In genomic region chr11:101070189-101070527, GRCm38 (mm10) we compare ENCODE assay signal across 8 mouse cellular contexts. TPM values are rescaled to one million over a fixed set of nuclear protein-coding genes. Genes with fewer than 3 reads are reported as not detected.
DNase-seq lines count a peak whose midpoint lies in the region; ATAC-seq and TF ChIP-seq lines count a peak whose summit lies in the region.

No protein-coding gene starts in this region.

- TF ChIP-seq CTCF in lung, adult 2 months (IDR thresholded peaks at IDR 0.05; ENCODE audit: insufficient read depth, low read length), result no peak

- H3K4me3 ChIP-seq in lung, adult 2 months (replicated peaks; ENCODE audit: extremely low read depth, low read depth, low read length), result peak overlapping the region; percentile 75
- peak overlapping the region; percentile 74 for H3K4me3 ChIP-seq in embryonic facial prominence, embryonic 15.5 days (replicated peaks)
- peak overlapping the region; percentile 70 for H3K4me3 ChIP-seq in limb, embryonic 10.5 days
- peak overlapping the region; percentile 71 for H3K4me3 ChIP-seq in neural tube, embryonic 14.5 days (ENCODE audit: low read depth, low read length)

- peaks cover 6% of the 10 kb centered on the region; the same call in 1 of the 2 replicates for H3K27me3 ChIP-seq in embryonic facial prominence, embryonic 15.5 days
- H3K27me3 ChIP-seq in limb, embryonic 10.5 days (ENCODE audit: low read depth, poor library complexity, severe bottlenecking), result peaks cover 53% of the 10 kb centered on the region
- no peaks in the 10 kb centered on the region; the same call in 1 of the 2 replicates for H3K27me3 ChIP-seq in neural tube, embryonic 14.5 days (ENCODE audit: control insufficient read depth, insufficient read depth, low read length)

- H3K4me2 ChIP-seq in embryonic facial prominence, embryonic 15.5 days (replicated peaks), result peak overlapping the region; percentile 96
- peak overlapping the region; percentile 91 for H3K4me2 ChIP-seq in neural tube, embryonic 14.5 days (ENCODE audit: low read depth, low read length)

- H3K9ac ChIP-seq in embryonic facial prominence, embryonic 15.5 days, result peak overlapping the region; percentile 55
- H3K9ac ChIP-seq in neural tube, embryonic 14.5 days (replicated peaks; ENCODE audit: low read depth, low read length), result peak overlapping the region; percentile 88

- ATAC-seq in embryonic facial prominence, embryonic 15.5 days (ENCODE audit: insufficient number of reproducible peaks, low FRiP score, low TSS enrichment, low read depth), result peak; percentile 55; the same call in 1 of the 2 replicates
- ATAC-seq in neural tube, embryonic 14.5 days (ENCODE audit: low read depth), result peak; percentile 63

- H3K9me3 ChIP-seq in embryonic facial prominence, embryonic 15.5 days (replicated peaks), result no peaks in the 10 kb centered on the region
- no peaks in the 10 kb centered on the region for H3K9me3 ChIP-seq in limb, embryonic 10.5 days (replicated peaks)
- H3K9me3 ChIP-seq in neural tube, embryonic 14.5 days (ENCODE audit: control insufficient read depth, low read length), result no peaks in the 10 kb centered on the region

- under 1% methylated on average over 27 of the region's 36 CpGs for WGBS in lung, adult 2 months
- WGBS in embryonic facial prominence, embryonic 15.5 days, result under 1% methylated on average over 36 of the region's 36 CpGs
- under 1% methylated on average over 36 of the region's 36 CpGs for WGBS in limb, embryonic 10.5 days
- 0% methylated on average over 32 of the region's 36 CpGs for WGBS in neural tube, embryonic 14.5 days

- TF ChIP-seq POLR2A in lung, adult 2 months (IDR thresholded peaks at IDR 0.05; ENCODE audit: borderline replicate concordance, extremely low read depth, low read depth, low read length), result no peak

- DNase-seq in lung, adult 2 months, result no peak
- DNase-seq in lung, postnatal 25 days (ENCODE audit: low spot score), result no peak
- no peak for DNase-seq in limb, embryonic 10.5 days (ENCODE audit: low spot score)
- no peak for DNase-seq in T-cell, adult 2 months (ENCODE audit: low spot score)
- no peak for DNase-seq in urinary bladder, postnatal 4 days (ENCODE audit: low spot score in 2 of 2)
- no peak for DNase-seq in gastrocnemius, adult 18-20 months (ENCODE audit: low spot score)

- peaks cover 10% of the 10 kb centered on the region for H3K4me1 ChIP-seq in lung, adult 2 months (ENCODE audit: control insufficient read depth, insufficient read depth, low read length)
- peaks cover 25% of the 10 kb centered on the region for H3K4me1 ChIP-seq in embryonic facial prominence, embryonic 15.5 days
- H3K4me1 ChIP-seq in limb, embryonic 10.5 days, result peaks cover 16% of the 10 kb centered on the region
- peaks cover 13% of the 10 kb centered on the region for H3K4me1 ChIP-seq in neural tube, embryonic 14.5 days (ENCODE audit: control insufficient read depth, insufficient read depth, low read length)

- no peak overlapping the region for H3K27ac ChIP-seq in embryonic facial prominence, embryonic 15.5 days (replicated peaks)
- peak overlapping the region; percentile 84 for H3K27ac ChIP-seq in limb, embryonic 10.5 days
- H3K27ac ChIP-seq in neural tube, embryonic 14.5 days (ENCODE audit: low read depth, low read length), result peak overlapping the region; percentile 50; the same call in 1 of the 2 replicates

- H3K36me3 ChIP-seq in embryonic facial prominence, embryonic 15.5 days, result no peaks in the 10 kb centered on the region
- no peaks in the 10 kb centered on the region for H3K36me3 ChIP-seq in limb, embryonic 10.5 days
- no peaks in the 10 kb centered on the region for H3K36me3 ChIP-seq in neural tube, embryonic 14.5 days (ENCODE audit: control insufficient read depth, insufficient read depth, low read length)

RNA-seq across cellular contexts. Expression of gene Naglu, which starts 0.3 kb away (rescaled TPM):
- 32.2 and 33.5 TPM in 2 replicates for polyA plus RNA-seq in lung, adult 2 months (2012; rRNA removed)
- 15.1 and 16.6 TPM in 2 replicates for polyA plus RNA-seq in embryonic facial prominence, embryonic 15.5 days (2015; fragmentation: Nextera tagmentation; extraction: Ambion mirVana)
- 4.9 and 5.9 TPM in 2 replicates for polyA plus RNA-seq in limb, embryonic 10.5 days (2016; fragmentation: Nextera tagmentation; extraction: Ambion mirVana)
- 7.0 and 9.8 TPM in 2 replicates for polyA plus RNA-seq in neural tube, embryonic 14.5 days (2014; fragmentation: Nextera tagmentation; extraction: Ambion mirVana)
- 1 to 10 TPM; 3.9 TPM for total RNA-seq in gastrocnemius, adult 18-20 months (2021)

RNA-seq across cellular contexts. Expression of gene Hsd17b1, which starts 8.1 kb away (rescaled TPM):
- polyA plus RNA-seq in lung, adult 2 months (2012; rRNA removed), result 0.17 and 0.29 TPM in 2 replicates
- 0.24 and 0.25 TPM in 2 replicates for polyA plus RNA-seq in embryonic facial prominence, embryonic 15.5 days (2015; fragmentation: Nextera tagmentation; extraction: Ambion mirVana)
- not detected in 2 replicates for polyA plus RNA-seq in limb, embryonic 10.5 days (2016; fragmentation: Nextera tagmentation; extraction: Ambion mirVana)
- polyA plus RNA-seq in neural tube, embryonic 14.5 days (2014; fragmentation: Nextera tagmentation; extraction: Ambion mirVana), result 0.35 TPM in 1 of 2 replicates, not detected in the other
- total RNA-seq in gastrocnemius, adult 18-20 months (2021), result under 1 TPM; 0.16 to 0.33 TPM

RNA-seq across cellular contexts. Expression of gene Coasy, which starts 12.2 kb away (rescaled TPM):
- polyA plus RNA-seq in lung, adult 2 months (2012; rRNA removed), result 40.2 and 43.9 TPM in 2 replicates
- polyA plus RNA-seq in embryonic facial prominence, embryonic 15.5 days (2015; fragmentation: Nextera tagmentation; extraction: Ambion mirVana), result 43.2 and 44.9 TPM in 2 replicates
- 42.3 and 45.3 TPM in 2 replicates for polyA plus RNA-seq in limb, embryonic 10.5 days (2016; fragmentation: Nextera tagmentation; extraction: Ambion mirVana)
- 38.3 and 39.2 TPM in 2 replicates for polyA plus RNA-seq in neural tube, embryonic 14.5 days (2014; fragmentation: Nextera tagmentation; extraction: Ambion mirVana)
- total RNA-seq in gastrocnemius, adult 18-20 months (2021), result 1 to 10 TPM; 7.3 to 7.7 TPM

RNA-seq across cellular contexts. Expression of gene Mlx, which starts 16.9 kb away (rescaled TPM):
- polyA plus RNA-seq in lung, adult 2 months (2012; rRNA removed), result 25.5 and 47.0 TPM in 2 replicates
- 50.3 and 52.0 TPM in 2 replicates for polyA plus RNA-seq in embryonic facial prominence, embryonic 15.5 days (2015; fragmentation: Nextera tagmentation; extraction: Ambion mirVana)
- polyA plus RNA-seq in limb, embryonic 10.5 days (2016; fragmentation: Nextera tagmentation; extraction: Ambion mirVana), result 41.3 and 49.6 TPM in 2 replicates
- polyA plus RNA-seq in neural tube, embryonic 14.5 days (2014; fragmentation: Nextera tagmentation; extraction: Ambion mirVana), result 84.6 and 95.7 TPM in 2 replicates
- 10 to 100 TPM; 12.3 to 14.4 TPM for total RNA-seq in gastrocnemius, adult 18-20 months (2021)

RNA-seq across cellular contexts. Expression of gene Psmc3ip, which starts 25.1 kb away (rescaled TPM):
- 1.5 and 2.1 TPM in 2 replicates for polyA plus RNA-seq in lung, adult 2 months (2012; rRNA removed)
- 32.0 and 33.6 TPM in 2 replicates for polyA plus RNA-seq in embryonic facial prominence, embryonic 15.5 days (2015; fragmentation: Nextera tagmentation; extraction: Ambion mirVana)
- polyA plus RNA-seq in limb, embryonic 10.5 days (2016; fragmentation: Nextera tagmentation; extraction: Ambion mirVana), result 73.1 and 74.0 TPM in 2 replicates
- polyA plus RNA-seq in neural tube, embryonic 14.5 days (2014; fragmentation: Nextera tagmentation; extraction: Ambion mirVana), result 17.0 and 19.0 TPM in 2 replicates
- 1 to 10 TPM; 1.7 to 2.0 TPM for total RNA-seq in gastrocnemius, adult 18-20 months (2021)
